Mouse (Mus musculus) CD4-positive helper T cell, adult 2 months (primary cell): ENCODE data around the gene Coro6.
A peak's percentile ranks its signal among the peaks of the same experiment; 100 is the strongest.

Experiments
- DNase-seq: peaks from one replicate; pipeline ENCODE4 v3.0.0-alpha.2; 2012; ENCODE audit warnings: low read depth, missing footprints, low spot score

Gene Coro6

GRCm38 (mm10) chr11:77493512-77494343 lies 31.5 kb downstream of the Coro6 start, which contains the start of gene Git1:
Gene Git1, plus strand, starts transcription at chr11:77493562.
- peak; percentile 61 for DNase-seq

DNA sequence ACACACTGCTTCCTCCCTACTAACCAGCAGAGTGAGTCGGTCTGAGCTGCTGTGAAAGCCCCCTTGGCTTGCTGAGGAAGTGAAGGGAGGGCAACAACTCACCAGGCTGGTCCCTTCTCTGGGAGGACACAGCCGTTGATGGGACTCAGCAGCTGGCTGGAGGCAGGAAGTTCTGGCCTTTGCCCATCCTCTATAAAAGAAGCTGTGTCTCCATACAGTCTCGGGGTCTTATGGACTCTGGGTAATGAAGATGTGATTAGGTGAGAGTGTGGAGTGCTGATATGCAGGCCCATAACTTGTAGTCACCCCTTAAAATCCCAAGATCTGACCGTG lies 32.1 kb downstream of the Coro6 start:
- DNase-seq: no peak

DNA sequence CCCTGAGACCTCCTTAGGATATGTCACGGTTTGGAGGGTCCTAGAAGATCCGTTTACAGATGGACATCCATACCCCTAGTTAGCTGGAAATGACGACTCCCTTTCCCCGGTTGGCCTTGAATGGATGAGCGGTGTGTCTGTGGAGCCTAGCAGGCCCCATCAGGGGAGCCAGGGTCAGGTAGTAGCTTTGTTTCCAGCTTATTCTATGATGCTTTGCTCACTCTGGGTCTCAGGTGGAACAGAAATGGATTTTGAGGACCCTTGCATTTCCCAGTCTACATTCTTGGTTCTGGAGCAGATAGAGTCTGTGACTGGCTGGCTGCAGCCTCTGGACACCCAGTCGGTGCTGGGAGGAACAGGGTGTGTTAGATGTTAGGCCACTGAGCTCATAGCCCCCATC lies 32.6 kb downstream of the Coro6 start:
- DNase-seq: no peak

GRCm38 (mm10) chr11:77495507-77495906 lies 33.3 kb downstream of the Coro6 start:
- no peak for DNase-seq

DNA sequence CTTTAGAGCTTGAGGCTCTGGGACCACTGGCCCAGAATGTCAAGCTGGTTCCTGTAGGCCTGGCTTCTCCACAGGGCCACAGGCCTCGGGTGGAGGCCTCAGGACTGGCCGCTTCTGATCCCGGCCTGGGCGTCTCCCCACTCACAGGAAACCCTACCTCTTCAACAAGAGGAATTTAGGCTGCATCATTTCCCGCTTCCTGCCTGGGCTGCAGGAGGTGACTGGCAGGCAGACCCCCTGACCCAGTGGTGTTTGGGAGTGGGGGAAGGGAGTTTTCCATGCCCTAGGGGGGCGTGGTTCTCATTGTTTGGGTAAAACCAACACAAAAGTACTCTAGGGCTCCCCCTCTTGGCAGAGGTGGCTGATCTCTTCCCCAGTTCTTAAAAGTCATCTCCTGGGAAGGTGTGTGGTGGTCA lies 35.1 kb downstream of the Coro6 start:
- peak; percentile 71 for DNase-seq

GRCm38 (mm10) chr11:77497851-77498250 lies 35.6 kb downstream of the Coro6 start:
- DNase-seq: no peak

DNA sequence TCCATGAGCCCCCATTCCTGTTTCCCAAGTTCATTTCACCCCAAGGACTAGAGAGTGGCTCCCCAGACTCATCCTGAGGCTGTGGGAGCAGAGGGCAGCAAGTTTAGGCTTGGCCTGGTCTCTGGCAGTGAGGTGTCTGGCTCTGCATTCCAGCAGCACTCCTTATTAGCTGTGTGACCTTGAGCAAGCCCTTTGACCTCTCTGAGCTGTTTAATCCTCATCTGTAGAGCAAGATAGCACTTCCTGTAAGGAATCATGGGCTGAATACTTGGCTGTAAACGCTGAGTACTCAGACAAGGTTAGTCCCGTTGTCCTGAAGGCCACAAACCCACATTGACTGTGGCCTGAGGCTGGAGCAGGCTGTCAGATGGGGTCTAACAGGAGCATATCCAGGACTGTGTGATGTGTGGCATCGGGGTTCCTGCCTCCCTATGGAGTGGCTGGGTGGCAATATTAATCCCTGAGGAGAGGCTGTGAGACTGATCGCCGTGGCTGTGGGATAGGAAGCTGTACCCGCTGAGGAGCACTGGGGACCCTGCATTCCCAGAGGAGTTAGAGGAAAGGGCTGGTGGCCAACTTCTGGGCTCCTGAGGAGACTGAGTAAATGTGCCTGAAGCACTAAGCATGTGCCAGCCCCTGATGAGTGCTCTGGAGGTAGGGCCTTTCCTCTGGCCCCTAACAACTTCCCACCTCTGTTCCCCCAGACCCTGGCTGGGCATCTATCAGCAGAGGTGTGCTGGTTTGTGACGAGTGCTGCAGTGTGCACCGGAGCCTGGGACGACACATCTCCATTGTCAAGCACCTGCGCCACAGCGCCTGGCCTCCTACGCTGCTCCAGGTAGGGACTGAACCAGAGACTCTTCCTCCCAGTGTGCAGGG lies 36.3 kb downstream of the Coro6 start:
- no peak for DNase-seq

- DNase-seq: no peak
These were observed 37.1 kb downstream of the Coro6 start for GRCm38 (mm10) chr11:77499354-77499753.

DNA sequence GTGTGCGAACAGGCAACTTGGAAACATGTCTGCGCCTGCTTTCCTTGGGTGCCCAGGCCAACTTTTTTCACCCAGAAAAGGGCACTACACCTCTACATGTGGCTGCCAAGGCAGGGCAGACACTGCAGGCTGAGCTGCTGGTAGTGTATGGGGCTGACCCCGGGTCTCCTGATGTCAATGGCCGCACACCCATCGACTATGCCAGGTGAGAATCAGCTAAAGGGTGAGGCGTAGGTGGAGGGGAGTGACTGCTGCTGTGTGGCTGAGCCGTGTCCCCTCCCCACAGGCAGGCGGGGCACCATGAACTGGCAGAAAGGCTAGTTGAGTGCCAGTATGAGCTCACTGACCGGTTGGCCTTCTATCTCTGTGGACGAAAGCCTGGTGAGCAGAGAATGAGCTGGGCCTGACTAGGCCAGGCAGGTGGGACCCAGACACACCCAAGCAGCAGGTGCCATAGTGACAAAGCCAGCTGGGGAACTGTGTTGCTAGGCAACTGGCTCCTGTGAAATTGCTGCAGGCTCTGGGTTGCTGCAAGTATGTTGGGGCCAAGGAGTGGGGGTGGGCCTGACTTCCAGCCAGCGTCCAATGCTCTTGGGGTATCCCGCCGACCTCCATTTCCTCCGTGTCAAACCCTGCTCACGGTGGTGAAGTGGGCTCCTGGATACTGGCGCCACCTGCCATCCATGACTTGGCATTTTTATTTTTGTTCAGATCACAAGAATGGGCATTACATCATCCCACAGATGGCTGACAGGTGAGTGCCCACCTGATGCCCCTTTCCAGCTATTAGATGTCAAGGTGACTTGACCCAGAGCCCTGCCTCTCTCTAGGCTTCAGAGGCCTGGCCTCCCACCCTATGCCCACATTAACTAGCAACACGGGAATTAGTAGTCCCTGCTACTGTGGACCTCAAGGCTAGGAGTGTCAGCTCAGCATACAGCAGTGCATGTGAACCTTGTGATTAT lies 38.4 kb downstream of the Coro6 start:
- no peak for DNase-seq

DNA sequence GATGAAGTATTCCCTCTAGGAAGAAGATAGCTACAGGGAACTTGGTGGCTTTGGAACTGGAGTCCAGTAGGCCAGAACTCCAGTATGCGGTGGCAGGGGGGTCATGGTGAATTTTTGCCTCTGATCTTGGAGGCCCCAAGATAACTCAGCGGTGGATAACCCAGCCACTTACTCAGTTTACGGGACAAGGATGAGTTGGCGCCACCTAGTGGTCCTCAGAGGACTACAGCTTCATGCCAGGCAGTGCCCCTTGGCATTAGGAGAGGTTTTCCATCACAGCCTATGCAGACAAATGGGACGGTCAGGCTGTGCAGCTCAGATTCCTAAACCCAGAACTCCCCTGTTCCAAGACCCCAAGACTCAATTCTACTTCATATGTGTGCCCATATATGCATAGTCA lies 39.2 kb downstream of the Coro6 start:
- DNase-seq: peak; percentile 78

- no peak for DNase-seq
These were observed 39.8 kb downstream of the Coro6 start for GRCm38 (mm10) chr11:77501971-77502370.

DNA sequence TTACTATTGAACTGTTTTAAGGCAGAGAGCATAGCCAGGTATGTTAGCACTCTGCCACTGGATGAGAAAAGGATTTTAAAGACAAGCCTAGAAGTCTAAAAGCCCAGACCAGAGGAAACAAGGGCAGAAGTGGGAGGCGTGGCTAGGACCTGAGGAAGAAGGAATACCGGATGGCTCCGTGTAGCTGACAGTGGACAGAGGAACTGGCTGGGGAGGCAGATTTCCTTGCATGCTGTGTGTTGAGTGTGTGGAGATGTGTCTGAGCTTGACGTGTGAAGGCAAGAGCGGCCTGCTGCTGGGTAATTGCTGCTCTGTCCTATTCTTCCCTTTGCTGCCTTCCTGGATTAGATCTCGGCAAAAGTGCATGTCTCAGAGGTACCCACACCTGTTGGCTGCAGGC lies 40.3 kb downstream of the Coro6 start:
- DNase-seq: no peak

DNA sequence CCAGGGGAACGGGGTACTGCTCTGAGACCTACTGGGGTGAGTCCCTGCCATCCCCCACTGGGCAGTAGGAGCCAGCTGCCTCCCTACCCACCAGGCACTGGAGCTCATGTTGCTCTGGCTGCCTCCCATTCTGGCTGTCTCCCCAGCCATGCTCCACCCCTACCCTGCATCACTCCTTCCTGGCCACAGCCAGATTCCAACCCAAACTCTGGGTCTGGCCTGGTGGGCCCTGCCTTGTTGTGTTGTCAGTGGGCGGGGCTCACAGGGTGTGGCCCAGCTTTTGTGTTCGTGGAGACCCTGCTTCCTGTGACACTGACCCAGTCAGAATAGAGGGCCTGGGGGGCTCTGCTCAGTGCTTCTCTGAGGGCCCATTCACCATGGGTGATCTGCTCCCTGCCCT lies 41.3 kb downstream of the Coro6 start:
- no peak for DNase-seq

GRCm38 (mm10) chr11:77504377-77504776 lies 42.2 kb downstream of the Coro6 start:
- no peak for DNase-seq

DNA sequence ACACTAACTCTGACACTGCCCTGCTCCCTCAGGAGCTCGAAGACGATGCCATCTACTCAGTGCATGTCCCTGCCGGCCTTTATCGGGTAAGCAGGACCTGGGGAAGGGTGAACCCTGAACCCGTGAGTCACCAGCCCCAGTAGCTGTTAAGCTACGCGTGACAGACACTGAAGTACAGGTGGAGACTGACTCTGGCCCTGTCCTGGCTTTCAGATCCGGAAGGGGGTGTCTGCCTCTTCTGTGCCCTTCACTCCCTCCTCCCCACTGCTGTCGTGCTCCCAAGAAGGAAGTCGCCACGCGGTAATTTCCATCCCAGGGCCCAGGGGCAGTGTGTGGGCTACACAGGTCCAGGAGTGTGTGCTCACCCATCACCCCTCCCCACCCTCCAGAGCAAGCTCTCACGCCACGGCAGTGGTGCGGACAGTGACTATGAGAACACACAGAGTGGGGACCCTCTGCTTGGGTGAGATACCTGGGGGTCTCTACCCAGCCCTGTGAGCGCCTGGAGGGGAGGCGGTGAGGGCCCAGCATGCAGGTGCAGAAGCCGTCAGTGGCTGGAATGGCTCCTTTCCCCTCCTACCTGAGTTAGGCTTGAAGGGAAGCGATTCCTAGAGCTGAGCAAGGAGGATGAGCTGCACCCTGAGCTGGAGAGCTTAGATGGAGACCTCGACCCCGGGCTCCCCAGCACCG lies 43.2 kb downstream of the Coro6 start:
- DNase-seq: no peak

DNA sequence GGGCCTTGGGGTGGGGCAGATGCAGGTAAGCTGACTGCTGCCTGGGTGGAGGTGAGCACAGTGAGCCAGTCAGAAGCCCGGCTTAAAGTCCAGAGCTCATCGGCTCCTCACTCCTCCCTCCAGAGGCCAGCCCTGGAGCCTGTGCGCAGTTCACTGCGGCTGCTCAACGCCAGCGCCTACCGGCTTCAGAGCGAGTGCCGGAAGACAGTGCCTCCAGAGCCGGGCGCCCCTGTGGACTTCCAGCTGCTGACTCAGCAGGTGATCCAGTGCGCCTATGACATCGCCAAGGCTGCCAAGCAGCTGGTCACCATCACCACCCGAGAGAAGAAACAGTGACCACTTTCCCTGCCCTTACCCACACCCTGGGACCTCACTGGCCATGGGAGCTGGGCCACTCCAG lies 44.1 kb downstream of the Coro6 start:
- DNase-seq: no peak

GRCm38 (mm10) chr11:77506941-77507340 lies 44.7 kb downstream of the Coro6 start:
- no peak for DNase-seq

DNA sequence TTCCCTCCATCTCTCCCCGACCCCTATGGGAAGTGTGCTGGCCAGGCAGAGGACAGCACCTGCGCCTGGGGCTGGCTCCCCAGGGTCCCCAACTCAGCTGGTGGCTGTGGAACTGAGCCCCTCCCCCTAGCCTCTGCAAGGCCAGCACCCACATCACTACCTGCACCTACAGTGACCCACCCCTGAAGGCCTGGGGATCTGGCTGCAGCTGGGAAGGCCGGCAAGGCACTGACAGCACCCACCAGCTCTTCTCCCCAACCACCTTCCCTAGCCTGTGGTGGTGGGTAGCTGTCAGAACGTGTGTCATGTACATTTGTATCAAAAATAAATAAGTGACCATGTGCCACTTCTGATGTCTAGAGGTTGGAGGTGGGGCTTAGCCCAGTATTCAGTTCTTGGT lies 45.2 kb downstream of the Coro6 start:
- no peak for DNase-seq

GRCm38 (mm10) chr11:77508068-77509021 lies 46.1 kb downstream of the Coro6 start:
- DNase-seq: peak; percentile 85

DNA sequence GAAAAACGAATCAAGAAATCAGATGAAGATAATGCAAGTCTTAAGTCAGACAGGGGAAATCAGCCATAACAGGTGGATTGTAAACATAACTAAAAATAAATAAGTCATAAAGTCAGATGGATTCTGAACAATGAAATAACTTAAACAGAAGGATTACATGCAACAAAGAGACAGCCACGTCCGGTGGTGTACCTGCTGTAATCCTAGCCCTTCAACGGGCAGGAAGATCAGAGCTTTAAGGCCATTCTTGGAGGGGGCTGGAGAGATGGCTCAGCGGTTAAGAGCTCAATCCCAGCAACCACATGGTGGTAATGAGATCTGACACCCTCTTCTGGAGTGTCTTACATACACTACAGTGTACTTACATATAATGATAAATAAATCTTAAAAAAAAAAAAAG lies 49.1 kb downstream of the Coro6 start:
- DNase-seq: no peak
